Mouse (Mus musculus) kidney, adult 2 months (tissue): ENCODE measurements around the gene Gm12887. TPM values are rescaled to one million over a fixed set of nuclear protein-coding genes. Genes with fewer than 3 reads are reported as not detected.

Experiments used
- DNase-seq: peaks from one replicate; pipeline ENCODE4 v3.0.0; 2021
- H3K27ac ChIP-seq: fragments of 200-500 bp; 2 replicates; pipeline ENCODE4 v1.5.1; 2012; ENCODE audit warnings: low read depth, low read length, control low read depth, inconsistent platforms; ENCODE audit not compliant: insufficient read depth
- H3K27me3 ChIP-seq: fragments of 200-500 bp; replicated peaks from 2 replicates; pipeline ENCODE4 v1.6.1; 2012; ENCODE audit warnings: mild to moderate bottlenecking, moderate library complexity, low read length, inconsistent platforms; ENCODE audit not compliant: control insufficient read depth, insufficient read depth
- H3K36me3 ChIP-seq: fragments of 200-500 bp; 2 replicates; pipeline ENCODE4 v1.6.1; 2012; ENCODE audit warnings: mild to moderate bottlenecking, moderate library complexity, low read length, inconsistent platforms; ENCODE audit not compliant: control insufficient read depth, insufficient read depth
- H3K4me1 ChIP-seq: fragments of 200-500 bp; 2 replicates; pipeline ENCODE4 v1.6.1; 2011; ENCODE audit warnings: low read length; ENCODE audit not compliant: control insufficient read depth, insufficient read depth
- H3K4me3 ChIP-seq: fragments of 200-500 bp; 2 replicates; pipeline ENCODE4 v1.5.1; 2011; ENCODE audit warnings: mild to moderate bottlenecking, low read depth, low read length, control low read depth; ENCODE audit not compliant: insufficient read depth
- CTCF ChIP-seq: fragments of 200-500 bp; conservative IDR thresholded peaks from 2 replicates; pipeline ENCODE4 v1.5.1; 2011; ENCODE audit warnings: low read depth, mild to moderate bottlenecking, control low read depth, low read length, moderate library complexity, mixed read lengths; ENCODE audit not compliant: insufficient read depth, insufficient read length
- POLR2A ChIP-seq: fragments of 200-500 bp; IDR thresholded peaks from one replicate; pipeline ENCODE4 v1.6.1; 2011; ENCODE audit warnings: low read depth, low read length, control low read depth
- WGBS: fragments of 180-500 bp; shearing (Covaris S2); methylation state at CpG from one replicate; pipeline ENCODE4 v1.1.7; 2018; 5-methylcytosine and 5-hydroxymethylcytosine counted together
- polyA plus RNA-seq: library from polyadenylated mRNA; depleted of rRNA; stranded (reverse); fragments of >200 nt; gene quantifications from 2 replicates; pipeline ENCODE4 v1.2.3, GENCODE M21; 2012; rRNA removed

Gene Gm12887
- polyA plus RNA-seq, result not detected in 2 replicates

DNA sequence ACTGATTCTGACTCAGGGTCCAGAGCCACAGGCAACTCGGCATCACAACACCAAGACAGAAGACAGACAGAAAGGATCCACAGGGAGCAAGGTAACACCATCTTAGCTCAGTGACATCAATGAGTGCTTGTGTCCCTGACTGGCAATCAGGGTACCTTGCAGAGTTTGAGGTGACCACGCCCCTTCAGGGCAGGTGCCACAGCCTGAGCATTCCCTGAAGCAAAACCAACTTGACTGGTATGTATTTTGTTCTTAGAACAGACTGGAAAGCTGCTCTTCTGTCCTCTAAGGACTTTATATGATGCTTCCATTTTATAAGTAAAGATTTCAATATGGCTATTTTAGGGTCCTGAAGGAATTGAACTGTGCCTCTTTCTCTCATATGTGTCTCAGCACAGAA is at the start of gene Gm12887:
TSS of gene Gm12887 (minus strand) at position 101 of the 400 bp plus-strand sequence.
- DNase-seq, result no peak
- Histone ChIP-seq H3K4me1 (no peaks in the 10 kb centered on the region), H3K36me3 (no peaks in the 10 kb centered on the region), H3K27ac (no peak within 1 kb of the TSS), H3K4me3 (no peak within 1 kb of the TSS), H3K27me3 (no peaks in the 10 kb centered on the region)
- WGBS, result 40% methylated on average over 2 of the region's 2 CpGs
- TF ChIP-seq POLR2A (no peak), CTCF (no peak)

DNA sequence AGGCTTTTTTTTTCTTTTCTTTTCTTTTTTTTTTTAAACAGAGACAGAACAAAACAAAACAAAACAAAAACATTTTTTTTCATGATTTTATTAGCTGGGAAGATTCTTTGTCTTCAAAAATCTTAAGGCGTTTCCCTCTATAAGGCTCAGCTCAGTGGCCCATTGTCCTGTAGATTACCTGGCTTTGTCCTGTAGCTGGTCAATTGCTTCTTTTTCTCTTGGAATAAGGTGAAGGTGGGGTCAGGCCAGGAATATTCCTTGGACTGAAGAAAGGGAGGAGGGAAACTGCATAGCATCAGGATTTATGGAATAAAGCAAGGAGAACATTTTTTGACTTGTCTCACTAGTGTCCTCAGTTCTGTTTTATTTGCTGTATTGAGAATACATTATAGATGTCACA is 35.1 kb upstream of the Gm12887 start:
- 75% methylated on average over 1 of the region's 1 CpGs for WGBS
- Histone ChIP-seq H3K27me3 (no peaks in the 10 kb centered on the region), H3K4me3 (no peak overlapping the region), H3K36me3 (no peaks in the 10 kb centered on the region), H3K27ac (no peak overlapping the region), H3K4me1 (no peaks in the 10 kb centered on the region)
- TF ChIP-seq POLR2A (no peak), CTCF (no peak)
- no peak for DNase-seq

Other genes with a start within 250 kb of the Gm12887 start
- not detected in 2 replicates for gene Gm12886, start 199.0 kb downstream of the Gm12887 start, polyA plus RNA-seq